Mouse (Mus musculus) embryonic fibroblast, embryonic 13.5 days (primary cell): Measurements from ENCODE around the gene Fam83c. TPM values are rescaled to one million over a fixed set of nuclear protein-coding genes. Genes with fewer than 3 reads are reported as not detected.

Source experiments
- H3K27ac ChIP-seq: 2 replicates; pipeline ENCODE4 v1.5.1; 2012; ENCODE audit warnings: low read length, control low read depth, inconsistent platforms; ENCODE audit not compliant: insufficient read depth
- H3K4me1 ChIP-seq: 2 replicates; pipeline ENCODE4 v1.6.1; 2011; ENCODE audit warnings: low read length; ENCODE audit not compliant: control insufficient read depth, insufficient read depth
- H3K4me3 ChIP-seq: 2 replicates; pipeline ENCODE4 v1.5.1; 2011; ENCODE audit warnings: mild to moderate bottlenecking, control low read depth, low read length; ENCODE audit not compliant: insufficient read depth
- CTCF ChIP-seq: IDR thresholded peaks from 2 replicates; pipeline ENCODE4 v1.5.1; 2011; ENCODE audit warnings: mild to moderate bottlenecking, control low read depth, low read length, moderate library complexity, borderline replicate concordance; ENCODE audit not compliant: insufficient read depth
- POLR2A ChIP-seq: IDR thresholded peaks from 2 replicates; pipeline ENCODE4 v1.6.1; 2011; ENCODE audit warnings: low read depth, mild to moderate bottlenecking, control low read depth, low read length, moderate library complexity
- polyA plus RNA-seq: library from polyadenylated mRNA; stranded (reverse); fragments of >200 nt; gene quantifications from 2 replicates; pipeline ENCODE4 v1.2.4, GENCODE M21; 2011; ENCODE audit warnings: low read depth; ENCODE audit not compliant: missing spikeins, insufficient read length

Gene Fam83c
- polyA plus RNA-seq, 1 experiment, result not detected

GRCm38 (mm10) chr2:155802761-155803160 is 31.9 kb downstream of the Fam83c start:
- Histone ChIP-seq H3K4me3 (no peak overlapping the region), H3K27ac (no peak overlapping the region), H3K4me1 (no peaks in the 10 kb centered on the region)
- TF ChIP-seq POLR2A, result no peak
- 0 out of 2 replicates have a peak, but pooled peaks have one; percentile 11 for TF ChIP-seq CTCF

GRCm38 (mm10) chr2:155798613-155799012 is 36.0 kb downstream of the Fam83c start:
- no peak overlapping the region for H3K27ac ChIP-seq
- H3K4me1 ChIP-seq, result no peaks in the 10 kb centered on the region
- no peak for TF ChIP-seq CTCF
- no peak for TF ChIP-seq POLR2A
- H3K4me3 ChIP-seq, result no peak overlapping the region

- Histone ChIP-seq H3K4me3 (no peak overlapping the region), H3K4me1 (no peaks in the 10 kb centered on the region), H3K27ac (no peak overlapping the region)
- TF ChIP-seq POLR2A, result no peak
- no peak for TF ChIP-seq CTCF
Measured at GRCm38 (mm10) chr2:155794674-155795445, 39.8 kb downstream of the Fam83c start.

GRCm38 (mm10) chr2:155792899-155793298 is 41.8 kb downstream of the Fam83c start:
- TF ChIP-seq CTCF (no peak), POLR2A (no peak)
- no peak overlapping the region for H3K4me3 ChIP-seq
- no peak overlapping the region for H3K27ac ChIP-seq
- no peaks in the 10 kb centered on the region for H3K4me1 ChIP-seq

- TF ChIP-seq CTCF (no peak), POLR2A (no peak)
- no peaks in the 10 kb centered on the region for H3K4me1 ChIP-seq
- H3K4me3 ChIP-seq, result no peak overlapping the region
- no peak overlapping the region for H3K27ac ChIP-seq
Measured at GRCm38 (mm10) chr2:155787949-155788931, 46.4 kb downstream of the Fam83c start.

- Histone ChIP-seq H3K4me3 (no peak overlapping the region), H3K27ac (no peak overlapping the region)
Measured at GRCm38 (mm10) chr2:155786905-155787304, 47.7 kb downstream of the Fam83c start.

GRCm38 (mm10) chr2:155784534-155784933 is 50.1 kb downstream of the Fam83c start:
- no peak for TF ChIP-seq POLR2A
- no peak for TF ChIP-seq CTCF
- H3K27ac ChIP-seq, result no peak overlapping the region
- H3K4me1 ChIP-seq, result no peaks in the 10 kb centered on the region
- no peak overlapping the region for H3K4me3 ChIP-seq

More at GRCm38 (mm10) chr2:155786905-155787304, 47.7 kb downstream of the Fam83c start:
- no peak for TF ChIP-seq POLR2A
- no peak for TF ChIP-seq CTCF
- H3K4me1 ChIP-seq, result no peaks in the 10 kb centered on the region

- TF ChIP-seq CTCF (no peak), POLR2A (no peak)
- H3K4me3 ChIP-seq, result no peak overlapping the region
- H3K4me1 ChIP-seq, result no peaks in the 10 kb centered on the region
- H3K27ac ChIP-seq, result no peak overlapping the region
Measured at GRCm38 (mm10) chr2:155779506-155779905, 55.1 kb downstream of the Fam83c start.

- no peaks in the 10 kb centered on the region for H3K4me1 ChIP-seq
- no peak overlapping the region for H3K27ac ChIP-seq
- H3K4me3 ChIP-seq, result no peak overlapping the region
- TF ChIP-seq POLR2A (no peak), CTCF (no peak)
Measured at GRCm38 (mm10) chr2:155779066-155779465, 55.6 kb downstream of the Fam83c start.

- TF ChIP-seq CTCF, result no peak
- TF ChIP-seq POLR2A, result no peak
- Histone ChIP-seq H3K4me1 (no peaks in the 10 kb centered on the region), H3K4me3 (no peak overlapping the region), H3K27ac (no peak overlapping the region)
Measured at GRCm38 (mm10) chr2:155778004-155778403, 56.6 kb downstream of the Fam83c start.
